Mouse (Mus musculus): ENCODE data around the gene Crtc2.

DNA sequence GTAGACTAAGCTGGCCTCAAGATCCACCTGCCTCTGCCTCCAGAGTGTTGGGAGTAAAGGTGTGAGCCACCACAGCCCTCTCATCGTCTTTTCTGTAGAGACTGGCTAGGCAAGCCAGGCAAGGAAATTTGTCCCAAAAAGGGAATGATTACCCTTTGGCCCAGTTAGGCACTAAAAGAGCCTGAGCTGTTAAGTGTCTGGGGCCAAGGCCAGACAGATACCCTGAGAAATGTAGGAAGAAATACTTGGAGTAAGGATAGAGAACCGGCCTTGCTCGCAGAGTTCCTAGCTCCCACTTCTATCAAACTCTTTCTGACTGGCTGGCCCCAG, 6.4 kb upstream of the Crtc2 start:
- TF ChIP-seq CTCF (IDR thresholded peaks at IDR 0.05; ENCODE audit: low read depth, low read length) (no peak), POLR2A (IDR thresholded peaks at IDR 0.05; ENCODE audit: borderline replicate concordance, low read depth, low read length) (no peak)

Measured in bone marrow macrophage, adult 2 months (primary cell).